Mouse (Mus musculus): ENCODE results near the gene Olfr1246. TPM values are rescaled to one million over a fixed set of nuclear protein-coding genes. Genes with fewer than 3 reads are reported as not detected.

Gene Olfr1246
- polyA plus RNA-seq (2017; shearing (Covaris generic)), result not detected

GRCm38 (mm10) chr2:89593057-89593456 lies at the start of gene Olfr1246:
TSS of gene Olfr1246 (minus strand) at chr2:89593157.

GRCm38 (mm10) chr2:89634883-89635282 lies 41.9 kb upstream of the Olfr1246 start, which contains the start of gene Olfr1249:
TSS of gene Olfr1249 (minus strand) at chr2:89634983.

GRCm38 (mm10) chr2:89618145-89618544 lies 25.2 kb upstream of the Olfr1246 start, which contains the start of gene Olfr1248:
TSS of gene Olfr1248 (minus strand) at chr2:89618245.

GRCm38 (mm10) chr2:89614030-89614429 lies 21.1 kb upstream of the Olfr1246 start, which contains the start of gene Olfr1247:
TSS of gene Olfr1247 (minus strand) at chr2:89614130.

GRCm38 (mm10) chr2:89578347-89578746 lies 14.6 kb downstream of the Olfr1246 start, which contains the start of gene Olfr1245:
TSS of gene Olfr1245 (minus strand) at chr2:89578447.

Other genes starting within 250 kb of the Olfr1246 start
- gene Olfr1234, start 228.3 kb downstream of the Olfr1246 start, polyA plus RNA-seq (2017; shearing (Covaris generic)), result under 1 TPM in 1 of 2 experiments, not detected in 1; 0.31 TPM
- gene Olfr1238, start 183.5 kb downstream of the Olfr1246 start, polyA plus RNA-seq (2017; shearing (Covaris generic)), result under 1 TPM; 0.04 to 0.05 TPM
- gene Olfr1239, start 172.8 kb downstream of the Olfr1246 start, polyA plus RNA-seq (2017; shearing (Covaris generic)), result under 1 TPM in 1 of 2 experiments, not detected in 1; 0.11 TPM
- gene Olfr1240, start 150.2 kb downstream of the Olfr1246 start, polyA plus RNA-seq (2017; shearing (Covaris generic)), result not detected
- gene Olfr1241, start 106.0 kb downstream of the Olfr1246 start, polyA plus RNA-seq (2017; shearing (Covaris generic)), result not detected
- not detected for gene Olfr1242, start 94.8 kb downstream of the Olfr1246 start, polyA plus RNA-seq (2017; shearing (Covaris generic))
- not detected for gene Olfr1243, start 61.7 kb downstream of the Olfr1246 start, polyA plus RNA-seq (2017; shearing (Covaris generic))
- under 1 TPM in 1 of 2 experiments, not detected in 1; 0.10 TPM for gene Olfr1245, start 14.7 kb downstream of the Olfr1246 start, polyA plus RNA-seq (2017; shearing (Covaris generic))
- gene Olfr1247, start 21.0 kb upstream of the Olfr1246 start, polyA plus RNA-seq (2017; shearing (Covaris generic)), result under 1 TPM in 1 of 2 experiments, not detected in 1; 0.11 TPM
- not detected for gene Olfr1248, start 25.1 kb upstream of the Olfr1246 start, polyA plus RNA-seq (2017; shearing (Covaris generic))
- gene Olfr1249, start 41.8 kb upstream of the Olfr1246 start, polyA plus RNA-seq (2017; shearing (Covaris generic)), result not detected
- gene Olfr1250, start 68.3 kb upstream of the Olfr1246 start, polyA plus RNA-seq (2017; shearing (Covaris generic)), result under 1 TPM; 0.04 to 0.15 TPM
- not detected for gene Olfr1251, start 78.8 kb upstream of the Olfr1246 start, polyA plus RNA-seq (2017; shearing (Covaris generic))
- under 1 TPM in 1 of 2 experiments, not detected in 1; 0.05 TPM for gene Olfr1252, start 131.9 kb upstream of the Olfr1246 start, polyA plus RNA-seq (2017; shearing (Covaris generic))
- under 1 TPM in 1 of 2 experiments, not detected in 1; 0.31 TPM for gene Olfr1253, start 163.9 kb upstream of the Olfr1246 start, polyA plus RNA-seq (2017; shearing (Covaris generic))
- not detected for gene Olfr1254, start 200.5 kb upstream of the Olfr1246 start, polyA plus RNA-seq (2017; shearing (Covaris generic))
- not detected for gene Olfr1255, start 218.9 kb upstream of the Olfr1246 start, polyA plus RNA-seq (2017; shearing (Covaris generic))
- gene Olfr1256, start 248.4 kb upstream of the Olfr1246 start, polyA plus RNA-seq (2017; shearing (Covaris generic)), result not detected

All from activated CD4-positive, CD25-positive, alpha-beta regulatory T cell (primary cell).